Mouse (Mus musculus) bone marrow, adult 2 months (tissue): ENCODE data around the gene Miga2.

Experiments
- CTCF ChIP-seq: fragments of 200-500 bp; IDR thresholded peaks from 2 replicates; pipeline ENCODE4 v1.5.1; 2011; ENCODE audit warnings: low read length, control low read depth; ENCODE audit not compliant: control insufficient read depth, insufficient read depth
- POLR2A ChIP-seq: fragments of 200-500 bp; IDR thresholded peaks from 2 replicates; pipeline ENCODE4 v1.6.1; 2011; ENCODE audit warnings: low read depth, mild to moderate bottlenecking, control low read depth, low read length, borderline replicate concordance; ENCODE audit not compliant: control insufficient read depth

- TF ChIP-seq CTCF (no peak), POLR2A (no peak)
These were observed 57.4 kb downstream of the Miga2 start for GRCm38 (mm10) chr2:30421432-30421831.
